25 mouse cellular contexts compared by ENCODE assay signal in the genomic region with DNA sequence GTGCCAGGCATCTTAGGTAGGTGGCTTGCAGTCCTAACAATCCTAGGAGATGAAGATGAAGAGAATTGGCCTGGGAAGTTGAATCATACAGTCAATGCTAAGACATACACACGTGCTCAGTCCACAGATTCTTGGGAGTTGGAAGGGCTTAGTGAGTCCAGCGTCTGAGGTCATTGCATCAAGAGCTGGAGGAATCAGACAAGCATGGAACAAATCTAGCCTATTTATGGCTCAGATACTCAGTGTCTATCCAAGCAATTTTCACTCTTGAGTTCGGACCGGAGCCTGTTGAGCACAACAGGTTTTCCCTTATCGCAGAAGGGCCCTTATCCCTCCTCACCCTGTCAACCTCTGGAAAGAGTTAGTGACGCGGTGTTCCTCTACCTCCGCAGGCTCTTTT. TPM values are rescaled to one million over a fixed set of nuclear protein-coding genes. Genes with fewer than 3 reads are reported as not detected.
"Had no signal": no experiment of that assay in that cellular context is flagged by ENCODE, and none has a peak within 500 bp of the region (broad histone marks: within the 10 kb centered on the region; RNA-seq: fewer than 3 reads in every experiment).

No protein-coding gene starts in this region.

- H3K9me3 ChIP-seq: limb, embryonic 10.5 days; limb, embryonic 13.5 days; liver, embryonic 12.5 days; liver, embryonic 15.5 days; lung, embryonic 15.5 days; stomach, embryonic 15.5 days had no signal

- H3K27me3 ChIP-seq: limb, embryonic 13.5 days; liver, embryonic 12.5 days; liver, embryonic 15.5 days; lung, embryonic 15.5 days; stomach, embryonic 15.5 days had no signal

- H3K4me3 ChIP-seq: layer of hippocampus, adult 2 months; limb, embryonic 10.5 days; limb, embryonic 13.5 days; liver, embryonic 12.5 days; liver, embryonic 15.5 days; lung, embryonic 15.5 days; stomach, embryonic 15.5 days had no signal

- H3K9ac ChIP-seq: limb, embryonic 13.5 days; liver, embryonic 12.5 days; liver, embryonic 15.5 days; lung, embryonic 15.5 days; stomach, embryonic 15.5 days had no signal

- H3K4me1 ChIP-seq: limb, embryonic 10.5 days; liver, embryonic 12.5 days; liver, embryonic 15.5 days; lung, embryonic 15.5 days; stomach, embryonic 15.5 days had no signal

- DNase-seq: kidney, postnatal 25 days; layer of hippocampus, adult 9-11 months; liver; lung, postnatal 14 days; right cerebral cortex, adult 18-20 months; right cerebral cortex, postnatal 14 days; right cerebral cortex, postnatal 4 days; spleen, adult 18-20 months; thymus, postnatal 25 days had no signal

- ATAC-seq: liver, embryonic 12.5 days had no signal

- H3K27ac ChIP-seq: kidney, postnatal 0 days; layer of hippocampus, adult 2 months; limb, embryonic 10.5 days; limb, embryonic 13.5 days; liver, embryonic 12.5 days; liver, embryonic 15.5 days; lung, embryonic 15.5 days; stomach, embryonic 15.5 days had no signal

- H3K4me2 ChIP-seq: limb, embryonic 13.5 days; liver, embryonic 12.5 days; liver, embryonic 15.5 days; lung, embryonic 15.5 days; midbrain, embryonic 11.5 days; stomach, embryonic 15.5 days had no signal

- H3K36me3 ChIP-seq: limb, embryonic 10.5 days; limb, embryonic 13.5 days; liver, embryonic 12.5 days; liver, embryonic 15.5 days; lung, embryonic 15.5 days; stomach, embryonic 15.5 days had no signal

RNA-seq across cellular contexts. Expression of a gene that starts 11.6 kb away (rescaled TPM):
- total RNA-seq: layer of hippocampus, adult 2 months; layer of hippocampus, postnatal 25 days; left cerebral cortex, adult 18-20 months; left cerebral cortex, postnatal 25 days; megakaryocyte progenitor cell, adult 5-6 weeks; megakaryocyte-erythroid progenitor cell, adult 5-6 weeks had no signal
- polyA plus RNA-seq: large intestine, adult 2 months; neural tube, embryonic 14.5 days had no signal
